In the genomic region with DNA sequence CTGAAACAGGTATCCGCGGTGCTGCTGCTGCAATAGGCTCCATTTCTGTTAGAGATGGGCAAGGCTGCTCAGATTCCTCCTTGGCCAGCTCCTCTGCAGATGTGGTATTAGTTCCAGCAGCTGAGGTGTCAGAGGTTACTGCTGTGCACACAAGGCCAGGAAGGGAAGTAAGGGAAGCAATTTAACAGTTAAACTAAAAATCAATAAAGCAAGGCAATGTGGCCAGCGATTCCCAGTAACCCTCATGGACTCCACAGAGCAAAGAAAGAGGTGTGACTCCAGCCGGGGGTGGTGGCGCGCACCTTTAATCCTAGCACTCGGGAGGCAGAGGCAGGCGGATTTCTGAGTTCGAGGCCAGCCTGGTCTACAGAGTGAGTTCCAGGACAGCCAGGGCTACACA, we compare ENCODE assay signal across 24 mouse cellular contexts. TPM values are rescaled to one million over a fixed set of nuclear protein-coding genes. Genes with fewer than 3 reads are reported as not detected.
A peak's percentile ranks its signal among the peaks of the same experiment; 100 is the strongest.
DNase-seq lines count a peak whose midpoint lies in the region; ATAC-seq and TF ChIP-seq lines count a peak whose summit lies in the region.
"Had no signal": no experiment of that assay in that cellular context is flagged by ENCODE, and none has a peak within 500 bp of the region (broad histone marks: within the 10 kb centered on the region; RNA-seq: fewer than 3 reads in every experiment).

No protein-coding gene starts in this region.

- no peaks in the 10 kb centered on the region for H3K9me3 ChIP-seq in heart, embryonic 10.5 days
- H3K9me3 ChIP-seq in intestine, embryonic 14.5 days (ENCODE audit: control insufficient read depth, low read length) = no peaks in the 10 kb centered on the region
- H3K9me3 ChIP-seq in intestine, embryonic 16.5 days (ENCODE audit: control insufficient read depth, low read length) = no peaks in the 10 kb centered on the region
- H3K9me3 ChIP-seq: G1E had no signal

- H3K79me2 ChIP-seq in liver, adult 2 months (ENCODE audit: control insufficient read depth, insufficient read depth, low read length) = no peaks in the 10 kb centered on the region

- H3K4me1 ChIP-seq in heart, embryonic 10.5 days = no peaks in the 10 kb centered on the region
- H3K4me1 ChIP-seq in intestine, embryonic 14.5 days (replicated peaks; ENCODE audit: control insufficient read depth, insufficient read depth, low read length) = no peaks in the 10 kb centered on the region
- H3K4me1 ChIP-seq in intestine, embryonic 16.5 days (ENCODE audit: control insufficient read depth, insufficient read depth, low read length) = no peaks in the 10 kb centered on the region
- no peaks in the 10 kb centered on the region; the same call in 1 of the 2 replicates for H3K4me1 ChIP-seq in liver, adult 2 months (ENCODE audit: control insufficient read depth, insufficient read depth, low read length)

- no peak overlapping the region for H3K4me2 ChIP-seq in intestine, embryonic 14.5 days (ENCODE audit: low read length)
- no peak overlapping the region for H3K4me2 ChIP-seq in intestine, embryonic 16.5 days (ENCODE audit: low read depth, low read length)

- DNase-seq in heart, adult 11 months = peak; percentile 80
- DNase-seq in heart, embryonic 10.5 days (ENCODE audit: low spot score) = no peak
- DNase-seq in intestine, embryonic 14.5 days (ENCODE audit: low spot score) = peak; percentile 50
- DNase-seq in liver, adult 2 months (ENCODE audit: extremely low read depth, low read depth, low spot score) = peak; percentile 63
- no peak for DNase-seq in liver
- DNase-seq: adrenal gland, adult 2 months; adrenal gland, adult 8-10 months; adrenal gland, postnatal 10 days; adrenal gland, postnatal 14 days; adrenal gland, postnatal 25 days; adrenal gland, postnatal 36 days; B cell, adult 2 months; cerebellum, adult 11 months; cerebellum, adult 11-12 months; cerebellum, adult 18-20 months had no signal

- no peak overlapping the region for H3K4me3 ChIP-seq in heart, embryonic 10.5 days
- no peak overlapping the region for H3K4me3 ChIP-seq in intestine, embryonic 14.5 days (ENCODE audit: low read depth, low read length)
- H3K4me3 ChIP-seq in intestine, embryonic 16.5 days (ENCODE audit: low read length) = no peak overlapping the region
- no peak overlapping the region for H3K4me3 ChIP-seq in liver, adult 2 months (ENCODE audit: insufficient read depth, low read depth, low read length)

- ATAC-seq in intestine, embryonic 14.5 days (replicated peaks; ENCODE audit: low FRiP score, low TSS enrichment, low read depth) = no peak
- no peak for ATAC-seq in intestine, embryonic 16.5 days
- ATAC-seq: activated CD4-positive, CD25-positive, alpha-beta regulatory T cell, adult 4 months; CD4-positive, CD25-positive, alpha-beta regulatory T cell, adult 4 months; Patski had no signal

- H3K27ac ChIP-seq in heart, embryonic 10.5 days = no peak overlapping the region
- H3K27ac ChIP-seq in intestine, embryonic 14.5 days (ENCODE audit: low read depth) = no peak overlapping the region
- H3K27ac ChIP-seq in intestine, embryonic 16.5 days (ENCODE audit: low read length) = no peak overlapping the region
- H3K27ac ChIP-seq in liver, adult 2 months (replicated peaks; ENCODE audit: insufficient read depth, low read depth, low read length) = no peak overlapping the region

- no peak for TF ChIP-seq POLR2A in liver, adult 2 months (IDR thresholded peaks at IDR 0.05; ENCODE audit: extremely low read depth, insufficient read depth, low read length)

- 90% methylated on average over 9 of the region's 9 CpGs for WGBS in heart, embryonic 10.5 days
- WGBS in intestine, embryonic 14.5 days = 84% methylated on average over 9 of the region's 9 CpGs
- 78% methylated on average over 9 of the region's 9 CpGs for WGBS in intestine, embryonic 16.5 days
- WGBS in liver, adult 2 months = 25% methylated on average over 9 of the region's 9 CpGs

- no peaks in the 10 kb centered on the region for H3K27me3 ChIP-seq in heart, embryonic 10.5 days (ENCODE audit: insufficient read depth, poor library complexity, severe bottlenecking)
- no peaks in the 10 kb centered on the region for H3K27me3 ChIP-seq in intestine, embryonic 14.5 days (replicated peaks; ENCODE audit: control insufficient read depth, insufficient read depth, low read length)
- no peaks in the 10 kb centered on the region for H3K27me3 ChIP-seq in intestine, embryonic 16.5 days (replicated peaks; ENCODE audit: control insufficient read depth, insufficient read depth, low read length)
- H3K27me3 ChIP-seq in liver, adult 2 months (ENCODE audit: control insufficient read depth, insufficient read depth, low read length) = no peaks in the 10 kb centered on the region
- H3K27me3 ChIP-seq: CH12.LX, Patski had no signal

- peaks cover 91% of the 10 kb centered on the region for H3K36me3 ChIP-seq in heart, embryonic 10.5 days
- H3K36me3 ChIP-seq in intestine, embryonic 14.5 days (ENCODE audit: control insufficient read depth, insufficient read depth, low read length) = peaks cover 80% of the 10 kb centered on the region
- peaks cover 17% of the 10 kb centered on the region for H3K36me3 ChIP-seq in intestine, embryonic 16.5 days (ENCODE audit: control insufficient read depth, insufficient read depth, low read length)
- no peaks in the 10 kb centered on the region for H3K36me3 ChIP-seq in liver, adult 2 months (ENCODE audit: control insufficient read depth, insufficient read depth, low read length)

- no peak overlapping the region for H3K9ac ChIP-seq in intestine, embryonic 14.5 days (ENCODE audit: low read length)
- H3K9ac ChIP-seq in intestine, embryonic 16.5 days (ENCODE audit: low read depth, low read length) = no peak overlapping the region
- no peak overlapping the region for H3K9ac ChIP-seq in liver, adult 2 months (ENCODE audit: low read depth, low read length)

- no peak for TF ChIP-seq CTCF in liver, adult 2 months (IDR thresholded peaks at IDR 0.05; ENCODE audit: low read depth, low read length)

RNA-seq across cellular contexts. Expression of gene Ckap2l, which starts 26.4 kb away (rescaled TPM):
- 48.4 and 50.4 TPM in 2 replicates for polyA plus RNA-seq in heart, embryonic 10.5 days (2016; fragmentation: Nextera tagmentation; extraction: Ambion mirVana)
- 48.6 and 60.1 TPM in 2 replicates for polyA plus RNA-seq in intestine, embryonic 14.5 days (2014; fragmentation: Nextera tagmentation; extraction: Ambion mirVana)
- polyA plus RNA-seq in intestine, embryonic 16.5 days (2015; fragmentation: Nextera tagmentation; extraction: Ambion mirVana) = 30.9 and 32.7 TPM in 2 replicates
- total RNA-seq in liver, adult 2 months (2014; rRNA removed) = 0.09 and 0.60 TPM in 2 replicates
- polyA plus RNA-seq in liver, adult 2 months (2012; rRNA removed) = 0.04 TPM in 1 of 2 replicates, not detected in the other

RNA-seq across cellular contexts. Expression of gene Il1a, which starts 39.2 kb away (rescaled TPM):
- 0.24 TPM in 1 of 2 replicates, not detected in the other for polyA plus RNA-seq in heart, embryonic 10.5 days (2016; fragmentation: Nextera tagmentation; extraction: Ambion mirVana)
- 0.15 TPM in 1 of 2 replicates, not detected in the other for polyA plus RNA-seq in intestine, embryonic 14.5 days (2014; fragmentation: Nextera tagmentation; extraction: Ambion mirVana)
- polyA plus RNA-seq in intestine, embryonic 16.5 days (2015; fragmentation: Nextera tagmentation; extraction: Ambion mirVana) = 1.3 and 3.1 TPM in 2 replicates
- 3.7 and 4.2 TPM in 2 replicates for total RNA-seq in liver, adult 2 months (2014; rRNA removed)
- polyA plus RNA-seq in liver, adult 2 months (2012; rRNA removed) = 0.36 and 1.0 TPM in 2 replicates
- total RNA-seq: adrenal gland, adult 2 months; adrenal gland, adult 8-10 months; adrenal gland, postnatal 25 days; ES-E14; MEL had no signal
- polyA plus RNA-seq: adrenal gland, adult 2 months; C2C12; CD4-positive, CD25-positive, alpha-beta regulatory T cell, adult 4 months; G1E had no signal

Comparison
In these comparisons a context has a peak if more than half of its experiments do, and no peak if none do; other contexts are left out.
1. DNase-seq: peak in heart, adult 11 months (single experiment), intestine, embryonic 14.5 days (single experiment) and liver, adult 2 months (single experiment); none in heart, embryonic 10.5 days (single experiment) and liver (single experiment).
2. RNA of gene Ckap2l, which starts 26.4 kb away (polyA plus RNA-seq): 48.4 to 50.4 TPM in heart, embryonic 10.5 days, 48.6 to 60.1 TPM in intestine, embryonic 14.5 days and 30.9 to 32.7 TPM in intestine, embryonic 16.5 days; 0.04 TPM in liver, adult 2 months; every median in the first group is over 10 times any median in the second.